Mouse (Mus musculus): ENCODE results near the gene Hist1h2bb. TPM values are rescaled to one million over a fixed set of nuclear protein-coding genes. Genes with fewer than 3 reads are reported as not detected.
A peak's percentile ranks its signal among the peaks of the same experiment; 100 is the strongest.
"Not testable (repeated sequence)": the region's sequence is repeated elsewhere in the genome, so short reads cannot be mapped to it uniquely, and the experiment has no call there.

Gene Hist1h2bb
- polyA plus RNA-seq (2014; fragmentation: Nextera tagmentation; extraction: Ambion mirVana), result 2.6 and 2.9 TPM in 2 replicates

- WGBS, result under 1% methylated on average over 33 of the region's 58 CpGs
- H3K36me3 ChIP-seq (replicated peaks; ENCODE audit: control insufficient read depth, insufficient read depth, low read depth, low read length); H3K9me3 ChIP-seq (replicated peaks; ENCODE audit: control insufficient read depth, low read length); H3K4me1 ChIP-seq (ENCODE audit: control insufficient read depth, insufficient read depth, low read length); H3K27me3 ChIP-seq (ENCODE audit: control insufficient read depth, insufficient read depth, low read length): not testable (repeated sequence)
- peak within 1 kb of the TSS; percentile 74 for H3K9ac ChIP-seq (replicated peaks; ENCODE audit: low read length)
- ATAC-seq (replicated peaks; ENCODE audit: insufficient number of reproducible peaks, low FRiP score, low TSS enrichment, low read depth), result peak; percentile 95
- peak within 1 kb of the TSS; percentile 39 for H3K4me3 ChIP-seq (ENCODE audit: low read depth, low read length)
- peak; percentile 91 for DNase-seq (ENCODE audit: low spot score)
- peak within 1 kb of the TSS; percentile 49 for H3K4me2 ChIP-seq (ENCODE audit: low read depth, low read length)
- peak within 1 kb of the TSS; percentile 99 for H3K27ac ChIP-seq (replicated peaks; ENCODE audit: low read depth, low read length)
Observed at GRCm38 (mm10) chr13:23746201-23747080, at the start of gene Hist1h2bb. Gene Hist1h2bb (plus strand): TSS chr13:23746734.

- H3K4me1 ChIP-seq (ENCODE audit: control insufficient read depth, insufficient read depth, low read length), result no peaks in the 10 kb centered on the region
- no peaks in the 10 kb centered on the region for H3K27me3 ChIP-seq (ENCODE audit: control insufficient read depth, insufficient read depth, low read length)
- peak overlapping the region; percentile 40 for H3K4me3 ChIP-seq (ENCODE audit: low read depth, low read length)
- ATAC-seq (replicated peaks; ENCODE audit: insufficient number of reproducible peaks, low FRiP score, low TSS enrichment, low read depth), result peak; percentile 60
- peak; percentile 86 for DNase-seq (ENCODE audit: low spot score)
- peak overlapping the region; percentile 62 for H3K4me2 ChIP-seq (ENCODE audit: low read depth, low read length)
- under 1% methylated on average over 22 of the region's 32 CpGs for WGBS
- no peaks in the 10 kb centered on the region for H3K9me3 ChIP-seq (replicated peaks; ENCODE audit: control insufficient read depth, low read length)
- H3K9ac ChIP-seq (replicated peaks; ENCODE audit: low read length), result peak overlapping the region; percentile 68
- peak overlapping the region; percentile 83 for H3K27ac ChIP-seq (replicated peaks; ENCODE audit: low read depth, low read length)
- no peaks in the 10 kb centered on the region for H3K36me3 ChIP-seq (replicated peaks; ENCODE audit: control insufficient read depth, insufficient read depth, low read depth, low read length)
Observed at GRCm38 (mm10) chr13:23697491-23698299, 48.8 kb upstream of the Hist1h2bb start.

GRCm38 (mm10) chr13:23698300-23698693 is 48.2 kb upstream of the Hist1h2bb start, which contains the start of gene Hist1h4c:
Gene Hist1h4c (minus strand): TSS chr13:23698454.
- peak within 1 kb of the TSS; percentile 62 for H3K4me2 ChIP-seq (ENCODE audit: low read depth, low read length)
- no peaks in the 10 kb centered on the region for H3K4me1 ChIP-seq (ENCODE audit: control insufficient read depth, insufficient read depth, low read length)
- ATAC-seq (replicated peaks; ENCODE audit: insufficient number of reproducible peaks, low FRiP score, low TSS enrichment, low read depth) (peak; percentile 98), DNase-seq (ENCODE audit: low spot score) (peak; percentile 99)
- 0% methylated on average over 22 of the region's 22 CpGs for WGBS
- peak within 1 kb of the TSS; percentile 40 for H3K4me3 ChIP-seq (ENCODE audit: low read depth, low read length)
- H3K27me3 ChIP-seq (ENCODE audit: control insufficient read depth, insufficient read depth, low read length), result no peaks in the 10 kb centered on the region
- peak within 1 kb of the TSS; percentile 68 for H3K9ac ChIP-seq (replicated peaks; ENCODE audit: low read length)
- H3K36me3 ChIP-seq (replicated peaks; ENCODE audit: control insufficient read depth, insufficient read depth, low read depth, low read length), result no peaks in the 10 kb centered on the region
- no peaks in the 10 kb centered on the region for H3K9me3 ChIP-seq (replicated peaks; ENCODE audit: control insufficient read depth, low read length)
- H3K27ac ChIP-seq (replicated peaks; ENCODE audit: low read depth, low read length), result peak within 1 kb of the TSS; percentile 83

GRCm38 (mm10) chr13:23698996-23699395 is 47.5 kb upstream of the Hist1h2bb start:
- 63% methylated on average over 6 of the region's 6 CpGs for WGBS
- no peak overlapping the region for H3K4me3 ChIP-seq (ENCODE audit: low read depth, low read length)
- ATAC-seq (replicated peaks; ENCODE audit: insufficient number of reproducible peaks, low FRiP score, low TSS enrichment, low read depth), result no peak

GRCm38 (mm10) chr13:23699767-23700166 is 46.8 kb upstream of the Hist1h2bb start:
- Histone ChIP-seq H3K4me1 (ENCODE audit: control insufficient read depth, insufficient read depth, low read length) (no peaks in the 10 kb centered on the region), H3K27ac (replicated peaks; ENCODE audit: low read depth, low read length) (no peak overlapping the region), H3K36me3 (replicated peaks; ENCODE audit: control insufficient read depth, insufficient read depth, low read depth, low read length) (no peaks in the 10 kb centered on the region), H3K9me3 (replicated peaks; ENCODE audit: control insufficient read depth, low read length) (no peaks in the 10 kb centered on the region), H3K4me3 (ENCODE audit: low read depth, low read length) (no peak overlapping the region), H3K27me3 (ENCODE audit: control insufficient read depth, insufficient read depth, low read length) (no peaks in the 10 kb centered on the region), H3K9ac (replicated peaks; ENCODE audit: low read length) (no peak overlapping the region), H3K4me2 (ENCODE audit: low read depth, low read length) (no peak overlapping the region)
- 63% methylated on average over 3 of the region's 3 CpGs for WGBS
- DNase-seq (ENCODE audit: low spot score), result no peak
- no peak for ATAC-seq (replicated peaks; ENCODE audit: insufficient number of reproducible peaks, low FRiP score, low TSS enrichment, low read depth)

More at GRCm38 (mm10) chr13:23698996-23699395, 47.5 kb upstream of the Hist1h2bb start:
- H3K9ac ChIP-seq (replicated peaks; ENCODE audit: low read length), result no peak overlapping the region; the same call in 1 of the 2 replicates
- DNase-seq (ENCODE audit: low spot score), result no peak
- peak overlapping the region; percentile 57; the same call in 1 of the 2 replicates for H3K27ac ChIP-seq (replicated peaks; ENCODE audit: low read depth, low read length)
- no peak overlapping the region for H3K4me2 ChIP-seq (ENCODE audit: low read depth, low read length)
- no peaks in the 10 kb centered on the region for H3K4me1 ChIP-seq (ENCODE audit: control insufficient read depth, insufficient read depth, low read length)
- no peaks in the 10 kb centered on the region for H3K27me3 ChIP-seq (ENCODE audit: control insufficient read depth, insufficient read depth, low read length)
- H3K36me3 ChIP-seq (replicated peaks; ENCODE audit: control insufficient read depth, insufficient read depth, low read depth, low read length), result no peaks in the 10 kb centered on the region
- no peaks in the 10 kb centered on the region for H3K9me3 ChIP-seq (replicated peaks; ENCODE audit: control insufficient read depth, low read length)

- H3K36me3 ChIP-seq (replicated peaks; ENCODE audit: control insufficient read depth, insufficient read depth, low read depth, low read length), result no peaks in the 10 kb centered on the region
- no peak overlapping the region for H3K27ac ChIP-seq (replicated peaks; ENCODE audit: low read depth, low read length)
- ATAC-seq (replicated peaks; ENCODE audit: insufficient number of reproducible peaks, low FRiP score, low TSS enrichment, low read depth) (peak; percentile 53; the same call in 1 of the 2 replicates), DNase-seq (ENCODE audit: low spot score) (peak; percentile 89)
- H3K27me3 ChIP-seq (ENCODE audit: control insufficient read depth, insufficient read depth, low read length), result no peaks in the 10 kb centered on the region
- H3K4me2 ChIP-seq (ENCODE audit: low read depth, low read length), result no peak overlapping the region
- H3K9me3 ChIP-seq (replicated peaks; ENCODE audit: control insufficient read depth, low read length), result no peaks in the 10 kb centered on the region
- no peak overlapping the region for H3K4me3 ChIP-seq (ENCODE audit: low read depth, low read length)
- no peaks in the 10 kb centered on the region for H3K4me1 ChIP-seq (ENCODE audit: control insufficient read depth, insufficient read depth, low read length)
- 31% methylated on average over 8 of the region's 8 CpGs for WGBS
- no peak overlapping the region; the same call in 1 of the 2 replicates for H3K9ac ChIP-seq (replicated peaks; ENCODE audit: low read length)
Observed at GRCm38 (mm10) chr13:23700786-23701520, 45.6 kb upstream of the Hist1h2bb start.

- Histone ChIP-seq H3K9ac (replicated peaks; ENCODE audit: low read length) (no peak overlapping the region), H3K27me3 (ENCODE audit: control insufficient read depth, insufficient read depth, low read length) (no peaks in the 10 kb centered on the region), H3K9me3 (replicated peaks; ENCODE audit: control insufficient read depth, low read length) (no peaks in the 10 kb centered on the region), H3K4me3 (ENCODE audit: low read depth, low read length) (no peak overlapping the region), H3K4me2 (ENCODE audit: low read depth, low read length) (no peak overlapping the region), H3K27ac (replicated peaks; ENCODE audit: low read depth, low read length) (no peak overlapping the region), H3K4me1 (ENCODE audit: control insufficient read depth, insufficient read depth, low read length) (no peaks in the 10 kb centered on the region), H3K36me3 (replicated peaks; ENCODE audit: control insufficient read depth, insufficient read depth, low read depth, low read length) (no peaks in the 10 kb centered on the region)
- DNase-seq (ENCODE audit: low spot score) (no peak), ATAC-seq (replicated peaks; ENCODE audit: insufficient number of reproducible peaks, low FRiP score, low TSS enrichment, low read depth) (no peak)
- WGBS, result 79% methylated on average over 4 of the region's 4 CpGs
Observed at GRCm38 (mm10) chr13:23702220-23702619, 44.3 kb upstream of the Hist1h2bb start.

Measured in embryonic facial prominence, embryonic 11.5 days (tissue).